Mouse (Mus musculus) brain, embryonic 14.5 days (tissue): ENCODE data around the gene Atf4.

Experiments used
- CTCF ChIP-seq: fragments of 200-500 bp; IDR thresholded peaks from 2 replicates; pipeline ENCODE4 v1.5.1; 2012; ENCODE audit warnings: inconsistent platforms, mild to moderate bottlenecking, moderate library complexity, borderline replicate concordance; ENCODE audit not compliant: insufficient read depth, insufficient read length; ENCODE audit errors: extremely low read depth
- POLR2A ChIP-seq: fragments of 200-500 bp; IDR thresholded peaks from 2 replicates; pipeline ENCODE4 v1.6.1; 2012; ENCODE audit warnings: mild to moderate bottlenecking, inconsistent platforms, borderline replicate concordance; ENCODE audit not compliant: poor library complexity, insufficient read depth, insufficient read length, severe bottlenecking; ENCODE audit errors: extremely low read depth

DNA sequence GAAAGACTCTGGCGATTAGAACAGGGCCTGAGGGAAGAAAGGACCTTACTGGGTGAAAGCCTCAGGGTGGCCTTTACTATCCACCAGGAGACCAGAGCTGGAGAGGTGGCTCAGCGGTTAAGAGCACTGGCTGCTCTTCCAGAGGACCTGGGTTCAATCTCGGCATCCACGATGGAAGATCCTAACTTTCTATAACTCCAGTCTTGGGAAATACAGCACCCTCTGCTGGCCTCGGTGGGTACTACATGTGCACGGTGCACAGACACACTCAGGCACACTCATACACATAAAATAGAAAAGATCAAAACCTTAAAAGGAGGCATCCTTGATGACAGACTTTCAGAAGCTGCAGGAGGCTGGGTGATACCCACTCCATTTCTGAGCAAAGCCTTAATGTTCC, 25.7 kb downstream of the Atf4 start:
- TF ChIP-seq CTCF (peak; percentile 74; the same call in 1 of the 2 replicates), POLR2A (no peak)
